Mouse (Mus musculus): ENCODE measurements around the gene Olfr1104. TPM values are rescaled to one million over a fixed set of nuclear protein-coding genes. Genes with fewer than 3 reads are reported as not detected.

Gene Olfr1104
- not detected in 2 replicates for polyA plus RNA-seq (2012; rRNA removed)

DNA sequence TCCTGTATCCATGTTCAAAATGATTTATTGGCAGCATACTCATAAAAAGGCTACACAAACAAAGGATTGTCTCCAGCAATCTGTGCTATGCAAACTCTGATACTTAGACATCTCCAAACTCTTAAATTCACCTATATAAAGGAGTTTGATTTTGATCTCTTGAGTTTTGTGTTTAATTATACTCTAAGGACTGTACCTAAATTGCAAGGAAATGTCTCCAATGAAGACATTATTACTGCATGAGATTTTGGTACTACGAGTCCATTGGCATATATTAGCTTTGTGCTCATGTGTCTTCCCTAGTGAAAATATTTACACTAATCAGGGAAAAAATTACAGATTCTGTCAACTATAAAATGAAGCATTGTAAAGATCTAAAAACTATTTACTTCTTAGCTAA, at the start of gene Olfr1104:
Olfr1104 (minus strand) TSS at position 101 of the 400 bp plus-strand sequence.
- DNase-seq (ENCODE audit: low read depth in 1 of 2, low spot score in 2 of 2) = no peak
- H3K4me3 ChIP-seq (ENCODE audit: extremely low read depth, insufficient read depth, insufficient read length) = no peak within 1 kb of the TSS
- no peaks in the 10 kb centered on the region for H3K36me3 ChIP-seq (ENCODE audit: control insufficient read depth, insufficient read depth, low read length)
- no peaks in the 10 kb centered on the region for H3K27me3 ChIP-seq (ENCODE audit: control insufficient read depth, insufficient read depth, low read length)
- H3K4me1 ChIP-seq (ENCODE audit: control insufficient read depth, insufficient read depth, insufficient read length) = no peaks in the 10 kb centered on the region
- no peak for TF ChIP-seq CTCF (IDR thresholded peaks at IDR 0.05; ENCODE audit: extremely low read depth, insufficient read depth, insufficient read length, insufficient replicate concordance)
- TF ChIP-seq POLR2A (IDR thresholded peaks at IDR 0.05; ENCODE audit: low read depth, low read length) = no peak
- 78% methylated on average over 1 of the region's 1 CpGs for WGBS
- H3K27ac ChIP-seq (ENCODE audit: insufficient read depth, low read length) = no peak within 1 kb of the TSS

- Histone ChIP-seq H3K27ac (ENCODE audit: insufficient read depth, low read length) (no peak within 1 kb of the TSS), H3K4me3 (ENCODE audit: extremely low read depth, insufficient read depth, insufficient read length) (no peak within 1 kb of the TSS), H3K27me3 (ENCODE audit: control insufficient read depth, insufficient read depth, low read length) (no peaks in the 10 kb centered on the region), H3K36me3 (ENCODE audit: control insufficient read depth, insufficient read depth, low read length) (no peaks in the 10 kb centered on the region), H3K4me1 (ENCODE audit: control insufficient read depth, insufficient read depth, insufficient read length) (no peaks in the 10 kb centered on the region)
- TF ChIP-seq CTCF (IDR thresholded peaks at IDR 0.05; ENCODE audit: extremely low read depth, insufficient read depth, insufficient read length, insufficient replicate concordance) = no peak
- 79% methylated on average over 1 of the region's 1 CpGs for WGBS
- no peak for DNase-seq (ENCODE audit: low read depth in 1 of 2, low spot score in 2 of 2)
These were observed 48.8 kb upstream of the Olfr1104 start, which contains the start of gene Olfr1107 for GRCm38 (mm10) chr2:87075717-87076116. Gene Olfr1107, minus strand, starts transcription at chr2:87075817.

GRCm38 (mm10) chr2:87052173-87052572, 25.3 kb upstream of the Olfr1104 start, which contains the start of gene Olfr1106:
Gene Olfr1106, minus strand, starts transcription at chr2:87052273.
- DNase-seq (ENCODE audit: low read depth in 1 of 2, low spot score in 2 of 2) = no peak
- no peak for TF ChIP-seq CTCF (IDR thresholded peaks at IDR 0.05; ENCODE audit: extremely low read depth, insufficient read depth, insufficient read length, insufficient replicate concordance)
- TF ChIP-seq POLR2A (IDR thresholded peaks at IDR 0.05; ENCODE audit: low read depth, low read length) = no peak
- WGBS = 61% methylated on average over 1 of the region's 1 CpGs
- Histone ChIP-seq H3K4me3 (ENCODE audit: extremely low read depth, insufficient read depth, insufficient read length) (no peak within 1 kb of the TSS), H3K27ac (ENCODE audit: insufficient read depth, low read length) (no peak within 1 kb of the TSS), H3K27me3 (ENCODE audit: control insufficient read depth, insufficient read depth, low read length) (no peaks in the 10 kb centered on the region), H3K4me1 (ENCODE audit: control insufficient read depth, insufficient read depth, insufficient read length) (no peaks in the 10 kb centered on the region), H3K36me3 (ENCODE audit: control insufficient read depth, insufficient read depth, low read length) (no peaks in the 10 kb centered on the region)

- Histone ChIP-seq H3K36me3 (ENCODE audit: control insufficient read depth, insufficient read depth, low read length) (no peaks in the 10 kb centered on the region), H3K27ac (ENCODE audit: insufficient read depth, low read length) (no peak within 1 kb of the TSS), H3K4me3 (ENCODE audit: extremely low read depth, insufficient read depth, insufficient read length) (no peak within 1 kb of the TSS), H3K4me1 (ENCODE audit: control insufficient read depth, insufficient read depth, insufficient read length) (no peaks in the 10 kb centered on the region), H3K27me3 (ENCODE audit: control insufficient read depth, insufficient read depth, low read length) (no peaks in the 10 kb centered on the region)
- DNase-seq (ENCODE audit: low read depth in 1 of 2, low spot score in 2 of 2) = no peak
- no peak for TF ChIP-seq CTCF (IDR thresholded peaks at IDR 0.05; ENCODE audit: extremely low read depth, insufficient read depth, insufficient read length, insufficient replicate concordance)
- TF ChIP-seq POLR2A (IDR thresholded peaks at IDR 0.05; ENCODE audit: low read depth, low read length) = no peak
These were observed 9.6 kb upstream of the Olfr1104 start, which contains the start of gene Olfr1105 for GRCm38 (mm10) chr2:87036431-87036830. Gene Olfr1105, minus strand, starts transcription at chr2:87036531.

GRCm38 (mm10) chr2:86998098-86998497, 28.8 kb downstream of the Olfr1104 start, which contains the start of gene Olfr1102:
Gene Olfr1102, plus strand, starts transcription at chr2:86998398.
- no peak for DNase-seq (ENCODE audit: low read depth in 1 of 2, low spot score in 2 of 2)
- TF ChIP-seq CTCF (IDR thresholded peaks at IDR 0.05; ENCODE audit: extremely low read depth, insufficient read depth, insufficient read length, insufficient replicate concordance) = no peak
- no peak for TF ChIP-seq POLR2A (IDR thresholded peaks at IDR 0.05; ENCODE audit: low read depth, low read length)
- no peaks in the 10 kb centered on the region for H3K27me3 ChIP-seq (ENCODE audit: control insufficient read depth, insufficient read depth, low read length)

GRCm38 (mm10) chr2:86991121-86991520, 35.8 kb downstream of the Olfr1104 start, which contains the start of gene Olfr1101:
Gene Olfr1101, minus strand, starts transcription at chr2:86991221.
- Histone ChIP-seq H3K27ac (ENCODE audit: insufficient read depth, low read length) (no peak within 1 kb of the TSS), H3K27me3 (ENCODE audit: control insufficient read depth, insufficient read depth, low read length) (no peaks in the 10 kb centered on the region), H3K4me1 (ENCODE audit: control insufficient read depth, insufficient read depth, insufficient read length) (no peaks in the 10 kb centered on the region), H3K36me3 (ENCODE audit: control insufficient read depth, insufficient read depth, low read length) (no peaks in the 10 kb centered on the region), H3K4me3 (ENCODE audit: extremely low read depth, insufficient read depth, insufficient read length) (no peak within 1 kb of the TSS)
- WGBS = 75% methylated on average over 3 of the region's 3 CpGs
- TF ChIP-seq POLR2A (IDR thresholded peaks at IDR 0.05; ENCODE audit: low read depth, low read length) = no peak
- TF ChIP-seq CTCF (IDR thresholded peaks at IDR 0.05; ENCODE audit: extremely low read depth, insufficient read depth, insufficient read length, insufficient replicate concordance) = no peak
- DNase-seq (ENCODE audit: low read depth in 1 of 2, low spot score in 2 of 2) = no peak

More at GRCm38 (mm10) chr2:86998098-86998497, 28.8 kb downstream of the Olfr1104 start, which contains the start of gene Olfr1102:
- Histone ChIP-seq H3K27ac (ENCODE audit: insufficient read depth, low read length) (no peak within 1 kb of the TSS), H3K4me1 (ENCODE audit: control insufficient read depth, insufficient read depth, insufficient read length) (no peaks in the 10 kb centered on the region), H3K4me3 (ENCODE audit: extremely low read depth, insufficient read depth, insufficient read length) (no peak within 1 kb of the TSS), H3K36me3 (ENCODE audit: control insufficient read depth, insufficient read depth, low read length) (no peaks in the 10 kb centered on the region)

DNA sequence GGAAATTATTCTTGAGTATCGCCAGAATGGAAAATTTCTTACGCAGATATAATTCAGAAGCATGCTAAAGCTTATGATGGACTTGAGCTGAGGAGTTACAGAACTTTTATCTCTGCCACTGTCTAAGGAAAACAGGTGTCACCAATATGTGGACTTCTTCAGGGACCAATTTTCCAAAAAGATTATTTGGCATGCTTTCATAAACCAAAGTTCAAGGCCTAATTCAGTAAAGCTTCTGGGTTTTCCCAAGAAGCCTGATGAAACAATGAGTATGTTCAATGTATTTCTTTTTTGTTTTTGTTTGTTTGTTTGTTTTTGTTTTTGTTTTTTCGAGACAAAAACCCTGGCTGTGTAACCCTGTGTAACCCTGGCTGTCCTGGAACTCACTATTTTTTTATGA, 47.0 kb downstream of the Olfr1104 start, which contains the start of gene Olfr1100:
Olfr1100 (minus strand) TSS at position 101 of the 400 bp plus-strand sequence.
- TF ChIP-seq CTCF (IDR thresholded peaks at IDR 0.05; ENCODE audit: extremely low read depth, insufficient read depth, insufficient read length, insufficient replicate concordance) (no peak), POLR2A (IDR thresholded peaks at IDR 0.05; ENCODE audit: low read depth, low read length) (no peak)
- H3K27me3 ChIP-seq (ENCODE audit: control insufficient read depth, insufficient read depth, low read length) = no peaks in the 10 kb centered on the region
- 71% methylated on average over 3 of the region's 3 CpGs for WGBS
- no peaks in the 10 kb centered on the region for H3K36me3 ChIP-seq (ENCODE audit: control insufficient read depth, insufficient read depth, low read length)
- no peaks in the 10 kb centered on the region for H3K4me1 ChIP-seq (ENCODE audit: control insufficient read depth, insufficient read depth, insufficient read length)
- H3K27ac ChIP-seq (ENCODE audit: insufficient read depth, low read length) = no peak within 1 kb of the TSS
- H3K4me3 ChIP-seq (ENCODE audit: extremely low read depth, insufficient read depth, insufficient read length) = no peak within 1 kb of the TSS
- no peak for DNase-seq (ENCODE audit: low read depth in 1 of 2, low spot score in 2 of 2)

Other genes with a start within 250 kb of the Olfr1104 start
- gene Olfr1093, start 244.6 kb downstream of the Olfr1104 start, polyA plus RNA-seq (2012; rRNA removed) = not detected in 2 replicates
- gene Olfr141, start 217.1 kb downstream of the Olfr1104 start, polyA plus RNA-seq (2012; rRNA removed) = not detected in 2 replicates
- gene Olfr1094, start 202.4 kb downstream of the Olfr1104 start, polyA plus RNA-seq (2012; rRNA removed) = not detected in 2 replicates
- not detected in 2 replicates for gene Olfr1095, start 175.4 kb downstream of the Olfr1104 start, polyA plus RNA-seq (2012; rRNA removed)
- not detected in 2 replicates for gene Gm13723, start 152.3 kb downstream of the Olfr1104 start, polyA plus RNA-seq (2012; rRNA removed)
- not detected in 2 replicates for gene Olfr1097, start 134.9 kb downstream of the Olfr1104 start, polyA plus RNA-seq (2012; rRNA removed)
- gene Olfr1098, start 102.5 kb downstream of the Olfr1104 start, polyA plus RNA-seq (2012; rRNA removed) = not detected in 2 replicates
- not detected in 2 replicates for gene Olfr1099, start 66.4 kb downstream of the Olfr1104 start, polyA plus RNA-seq (2012; rRNA removed)
- gene Olfr1100, start 47.1 kb downstream of the Olfr1104 start, polyA plus RNA-seq (2012; rRNA removed) = not detected in 2 replicates
- gene Olfr1101, start 35.9 kb downstream of the Olfr1104 start, polyA plus RNA-seq (2012; rRNA removed) = not detected in 2 replicates
- not detected in 2 replicates for gene Olfr1102, start 28.7 kb downstream of the Olfr1104 start, polyA plus RNA-seq (2012; rRNA removed)
- gene Olfr1105, start 9.5 kb upstream of the Olfr1104 start, polyA plus RNA-seq (2012; rRNA removed) = not detected in 2 replicates
- not detected in 2 replicates for gene Olfr1106, start 25.2 kb upstream of the Olfr1104 start, polyA plus RNA-seq (2012; rRNA removed)
- not detected in 2 replicates for gene Olfr1107, start 48.7 kb upstream of the Olfr1104 start, polyA plus RNA-seq (2012; rRNA removed)
- not detected in 2 replicates for gene Olfr1109, start 68.9 kb upstream of the Olfr1104 start, polyA plus RNA-seq (2012; rRNA removed)
- not detected in 2 replicates for gene Olfr259, start 87.5 kb upstream of the Olfr1104 start, polyA plus RNA-seq (2012; rRNA removed)
- not detected in 2 replicates for gene Olfr1110, start 113.2 kb upstream of the Olfr1104 start, polyA plus RNA-seq (2012; rRNA removed)
- gene Olfr1111, start 125.5 kb upstream of the Olfr1104 start, polyA plus RNA-seq (2012; rRNA removed) = not detected in 2 replicates
- gene Olfr1112, start 160.7 kb upstream of the Olfr1104 start, polyA plus RNA-seq (2012; rRNA removed) = not detected in 2 replicates
- gene Olfr1113, start 181.9 kb upstream of the Olfr1104 start, polyA plus RNA-seq (2012; rRNA removed) = not detected in 2 replicates
- gene Olfr1115, start 220.9 kb upstream of the Olfr1104 start, polyA plus RNA-seq (2012; rRNA removed) = not detected in 2 replicates
- not detected in 2 replicates for gene Olfr1116, start 240.5 kb upstream of the Olfr1104 start, polyA plus RNA-seq (2012; rRNA removed)

Data from spleen, adult 2 months (tissue).